Mouse (Mus musculus) thymus, postnatal 25 days (tissue): Measurements from ENCODE around the gene Tmem203.

Source experiments
- DNase-seq: peaks from one replicate; pipeline ENCODE4 v3.0.0; 2022

Gene Tmem203

DNA sequence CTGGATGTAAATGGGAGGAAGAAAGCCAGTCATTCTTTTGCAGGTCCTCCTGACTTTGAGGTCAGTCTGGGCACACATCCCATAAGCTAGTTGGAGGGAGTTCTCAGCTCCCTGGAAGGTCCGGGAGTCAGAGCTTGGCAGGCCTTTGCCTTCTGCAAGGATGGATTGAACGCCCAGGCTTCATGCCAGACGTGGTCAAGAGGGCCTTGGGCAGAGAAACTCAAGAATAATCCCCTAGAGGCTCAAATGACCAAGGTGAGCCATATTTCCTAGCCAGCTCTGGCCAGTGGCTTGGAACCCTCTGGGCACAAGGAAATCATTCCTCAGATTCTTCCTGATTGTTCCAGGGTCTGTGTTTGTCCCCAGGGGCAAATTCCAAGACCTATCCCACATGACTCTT lies 9.6 kb downstream of the Tmem203 start:
- DNase-seq = no peak

DNA sequence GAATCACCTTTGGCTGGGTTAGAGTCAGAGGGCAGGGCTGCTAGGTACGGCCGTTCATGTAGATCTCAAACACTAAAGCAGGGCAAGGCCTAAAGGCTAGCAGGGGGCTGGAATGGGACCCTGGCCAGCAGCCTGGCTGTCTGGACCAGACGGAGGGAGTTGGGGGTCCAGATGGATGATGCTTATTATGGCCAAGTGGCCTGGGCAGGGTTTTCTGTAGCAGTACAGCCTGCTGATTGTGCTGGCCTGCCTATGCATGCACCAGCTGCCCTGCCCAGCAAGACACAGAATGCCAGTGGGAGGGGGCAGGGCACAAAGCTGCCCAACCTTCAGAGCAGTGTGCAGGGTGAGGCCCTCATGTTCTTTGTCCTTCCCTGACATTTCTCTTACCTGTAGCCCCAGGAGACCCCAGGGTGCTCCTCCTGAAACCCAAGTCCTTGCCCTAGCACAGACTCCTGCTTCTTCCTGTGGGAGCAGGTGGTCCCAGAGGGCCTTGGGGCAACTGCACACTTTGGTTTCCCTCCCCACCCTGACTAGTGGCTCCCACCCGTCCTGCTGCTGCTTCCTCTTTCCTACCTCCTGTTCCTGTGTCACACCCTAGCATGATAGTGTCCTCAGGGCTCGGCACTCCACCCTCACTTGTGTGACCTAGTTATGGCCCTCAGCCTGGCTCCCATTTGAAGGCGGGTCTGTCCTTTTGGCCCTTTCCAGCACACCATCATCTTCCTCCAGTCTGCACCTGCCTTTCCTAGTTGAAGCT lies 10.8 kb downstream of the Tmem203 start:
- no peak for DNase-seq

DNA sequence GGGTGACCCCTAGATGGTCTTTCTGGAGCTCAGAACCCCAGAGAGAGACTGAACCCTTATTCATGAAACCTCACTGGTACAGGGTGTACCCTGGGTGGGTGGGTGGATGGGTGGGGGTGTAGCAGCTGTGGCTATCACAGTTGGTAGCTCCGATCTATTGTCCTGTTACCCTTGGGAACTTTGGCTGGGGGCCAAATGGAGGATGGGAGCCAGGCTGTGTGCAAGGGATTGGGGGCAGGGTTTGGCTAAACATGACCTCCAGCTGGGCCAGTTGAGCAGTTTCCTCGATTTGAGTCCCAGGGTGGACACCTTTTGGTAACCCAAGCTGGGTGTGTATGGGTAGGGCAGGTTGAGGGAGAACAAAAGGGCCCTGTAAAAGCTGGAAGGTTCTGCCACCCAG lies 11.5 kb downstream of the Tmem203 start:
- DNase-seq = no peak

DNA sequence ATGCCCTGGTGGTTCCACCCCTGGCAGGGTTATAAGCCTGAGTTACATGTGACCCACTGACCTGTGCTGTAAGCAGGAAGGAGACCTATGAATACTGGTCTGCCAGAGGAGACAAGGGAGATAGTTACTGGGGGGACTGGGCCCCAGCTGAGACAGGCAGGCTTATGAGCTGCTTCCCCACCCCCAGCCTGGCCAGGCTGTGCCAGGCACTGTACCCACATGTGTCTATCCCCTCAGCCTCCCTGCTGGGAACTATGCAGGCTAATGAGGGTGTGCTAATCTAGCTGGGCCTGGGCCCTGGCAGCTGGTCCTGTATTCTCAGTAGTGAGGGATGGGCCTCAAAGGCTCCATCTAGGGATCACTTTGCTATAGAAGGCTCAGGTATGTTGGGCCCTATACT lies 12.0 kb downstream of the Tmem203 start:
- no peak for DNase-seq

DNA sequence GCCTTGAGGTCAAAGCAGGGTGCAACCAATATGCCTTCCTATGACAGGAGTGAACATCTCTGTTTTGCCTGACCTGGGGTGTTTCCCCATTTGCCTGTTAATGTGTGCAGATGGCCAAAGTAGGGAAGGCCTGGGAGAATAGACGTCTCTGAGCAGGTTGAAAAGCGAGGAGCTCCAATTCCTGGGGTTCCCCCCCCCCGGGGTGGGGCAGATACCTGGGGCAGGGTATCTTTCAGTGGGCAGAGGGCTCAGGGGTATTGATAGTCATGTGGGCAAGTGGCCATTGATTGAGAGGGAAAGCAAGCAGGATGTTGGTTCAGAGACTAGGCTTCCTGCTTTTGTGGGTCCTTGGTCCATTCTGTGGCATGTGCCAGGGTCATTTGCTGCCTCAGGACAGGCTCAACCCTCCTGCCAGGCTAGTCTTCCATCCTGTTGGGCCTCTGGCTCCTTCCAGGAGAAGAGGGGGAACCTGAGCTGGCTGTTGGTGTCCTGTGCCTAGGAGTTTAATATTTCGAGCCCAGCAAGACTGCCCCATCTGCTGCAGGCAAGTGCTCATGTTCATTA lies 12.6 kb downstream of the Tmem203 start:
- no peak for DNase-seq

DNA sequence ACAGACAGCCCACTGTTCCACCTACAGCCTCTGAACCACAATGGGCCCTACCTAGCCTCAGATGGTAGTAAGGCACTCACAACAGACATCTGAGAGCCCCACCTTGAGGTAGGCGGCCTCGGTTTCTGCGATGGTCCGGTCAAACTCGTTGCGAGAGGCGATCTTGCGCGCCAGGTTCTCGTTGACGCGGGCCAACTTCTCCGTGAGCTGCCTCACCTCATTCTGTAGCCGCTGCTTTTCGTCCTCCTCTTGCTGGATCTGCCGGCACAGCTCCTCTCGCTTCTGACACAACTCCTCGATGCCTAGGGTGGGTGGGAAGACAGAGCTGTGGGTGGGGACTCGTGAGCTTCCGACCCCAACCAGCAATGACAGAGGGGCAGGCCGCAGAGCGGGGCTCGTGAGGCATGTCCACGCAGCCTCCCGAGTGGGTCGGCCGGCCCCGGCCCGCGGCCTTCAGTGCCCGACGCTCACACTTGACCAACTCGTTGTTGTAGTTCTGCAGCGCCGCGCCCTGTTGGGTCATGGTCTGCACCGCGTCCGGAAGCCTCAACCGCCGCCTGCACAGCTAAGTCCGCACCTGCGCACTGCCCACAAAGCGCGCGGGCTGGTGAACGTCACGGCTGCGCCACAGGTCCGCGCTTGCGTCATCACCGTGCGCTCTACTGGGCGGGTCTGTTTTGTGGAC lies 16.7 kb downstream of the Tmem203 start, which contains the start of the genes Ssna1 and Anapc2:
Gene Ssna1 (minus strand): TSS at position 612 of the 685 bp plus-strand sequence.
Gene Anapc2 (plus strand): TSS at position 652 of the 685 bp plus-strand sequence.
- DNase-seq = peak; percentile 97

DNA sequence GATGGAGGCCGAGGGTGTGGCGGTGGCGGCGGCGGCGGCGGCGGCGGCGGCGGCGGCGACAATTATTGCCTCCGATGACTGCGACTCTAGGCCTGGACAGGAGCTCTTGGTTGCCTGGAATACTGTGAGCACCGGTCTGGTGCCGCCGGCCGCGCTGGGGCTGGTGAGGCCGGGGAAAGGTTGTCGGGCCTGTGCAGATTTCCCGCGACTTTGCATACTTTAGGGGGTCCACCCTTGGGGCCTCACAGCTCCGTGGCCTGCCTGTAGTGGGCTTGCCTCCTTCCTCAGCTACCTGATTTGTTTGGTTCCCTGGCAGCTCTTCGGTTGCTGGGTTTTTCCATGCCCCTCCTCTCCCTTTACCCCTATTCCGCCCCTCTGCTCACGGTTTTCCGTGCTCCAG lies 17.3 kb downstream of the Tmem203 start:
- DNase-seq = no peak

DNA sequence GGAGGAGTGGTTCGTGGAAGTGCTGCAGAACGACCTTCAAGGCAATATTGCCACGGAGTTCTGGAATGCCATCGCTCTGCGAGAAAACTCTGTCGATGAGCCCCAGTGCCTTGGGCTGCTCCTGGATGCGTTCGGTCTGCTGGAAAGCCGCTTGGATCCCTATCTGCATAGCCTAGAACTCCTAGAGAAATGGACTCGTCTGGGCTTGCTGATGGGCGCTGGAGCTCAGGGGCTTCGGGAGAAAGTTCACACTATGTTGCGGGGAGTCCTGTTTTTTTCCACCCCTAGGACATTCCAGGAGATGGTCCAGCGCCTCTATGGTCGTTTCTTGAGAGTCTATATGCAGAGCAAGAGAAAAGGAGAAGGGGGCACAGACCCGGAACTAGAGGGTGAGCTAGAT lies 17.8 kb downstream of the Tmem203 start:
- no peak for DNase-seq

DNA sequence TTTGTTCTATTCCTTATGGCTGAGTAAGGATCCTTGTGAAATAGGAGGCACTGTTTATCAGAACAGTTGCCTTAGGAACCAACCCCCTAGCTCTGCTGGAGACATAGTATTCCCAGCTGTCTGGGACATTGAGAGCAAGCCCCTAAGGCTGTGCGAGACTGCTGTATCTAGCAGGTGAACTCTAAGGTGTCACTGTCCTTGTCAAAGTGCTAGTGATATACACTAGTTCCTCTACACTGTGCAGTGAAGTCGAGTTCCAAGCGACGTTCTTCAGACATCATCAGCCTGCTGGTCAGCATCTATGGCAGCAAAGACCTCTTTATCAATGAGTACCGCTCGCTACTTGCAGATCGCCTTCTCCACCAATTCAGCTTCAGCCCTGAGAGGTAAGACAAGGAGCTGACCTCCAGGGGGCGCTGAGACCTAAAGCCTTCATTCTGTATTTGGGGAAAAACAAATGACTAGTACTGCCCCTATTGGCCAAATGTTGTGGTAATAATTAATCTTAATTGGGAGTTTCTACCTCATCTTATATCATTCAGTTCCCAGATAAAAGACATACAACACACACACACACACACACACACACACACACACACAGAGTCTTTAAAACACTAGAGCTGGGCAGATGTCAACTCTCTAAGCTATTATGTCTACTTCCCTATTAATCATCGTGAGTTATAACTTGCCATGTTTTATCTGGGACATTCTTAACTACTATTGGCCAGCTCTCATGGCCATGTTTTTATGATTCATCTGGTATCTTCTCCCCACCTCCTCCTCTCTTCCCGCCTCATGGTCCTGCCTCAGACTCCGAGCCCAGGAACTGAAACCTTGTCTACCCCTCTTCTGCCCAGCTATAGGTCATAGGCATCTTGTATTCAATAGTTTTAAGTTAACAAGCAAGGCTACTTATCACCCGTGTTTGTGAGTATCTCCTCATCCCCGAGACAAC lies 24.0 kb downstream of the Tmem203 start:
- peak; percentile 68 for DNase-seq

DNA sequence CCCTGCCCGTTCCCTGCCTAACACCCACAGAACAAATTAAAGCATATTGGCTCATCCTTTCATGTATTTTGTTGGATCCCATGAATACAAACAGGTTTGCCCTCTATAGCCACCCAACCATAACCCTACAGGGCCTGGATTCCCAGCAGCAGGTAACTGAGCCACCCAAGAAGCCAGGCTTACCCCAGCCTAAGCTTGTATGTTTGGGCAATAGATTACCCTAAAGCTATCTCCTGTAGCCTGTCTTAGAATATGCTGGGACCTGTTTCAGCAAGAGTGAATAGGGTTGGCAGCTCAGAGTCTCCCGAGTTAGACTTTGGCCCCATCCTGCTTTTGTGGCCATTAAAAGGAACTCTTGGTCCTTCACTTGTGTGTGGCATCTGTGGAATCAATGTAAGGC lies 30.3 kb downstream of the Tmem203 start:
- DNase-seq = no peak

DNA sequence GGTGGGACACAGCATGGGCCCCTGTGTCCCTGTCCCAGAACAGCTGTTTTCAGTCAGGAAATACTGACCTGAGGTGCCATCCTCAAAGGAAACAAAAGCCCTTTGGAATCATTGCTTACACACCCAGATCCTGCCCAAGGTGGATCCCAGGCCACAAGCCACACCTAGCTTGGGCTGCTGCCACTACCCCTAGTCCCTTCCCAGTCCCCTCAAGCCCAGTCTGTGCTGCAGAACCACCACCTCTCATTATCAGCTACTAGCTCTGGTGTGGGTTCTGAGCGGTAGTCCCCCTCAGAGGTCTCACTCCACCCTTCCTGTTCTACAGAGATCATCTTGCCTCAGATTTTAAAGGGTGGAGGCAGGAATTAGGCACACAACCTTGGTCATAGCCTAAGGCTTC lies 31.1 kb downstream of the Tmem203 start:
- no peak for DNase-seq

DNA sequence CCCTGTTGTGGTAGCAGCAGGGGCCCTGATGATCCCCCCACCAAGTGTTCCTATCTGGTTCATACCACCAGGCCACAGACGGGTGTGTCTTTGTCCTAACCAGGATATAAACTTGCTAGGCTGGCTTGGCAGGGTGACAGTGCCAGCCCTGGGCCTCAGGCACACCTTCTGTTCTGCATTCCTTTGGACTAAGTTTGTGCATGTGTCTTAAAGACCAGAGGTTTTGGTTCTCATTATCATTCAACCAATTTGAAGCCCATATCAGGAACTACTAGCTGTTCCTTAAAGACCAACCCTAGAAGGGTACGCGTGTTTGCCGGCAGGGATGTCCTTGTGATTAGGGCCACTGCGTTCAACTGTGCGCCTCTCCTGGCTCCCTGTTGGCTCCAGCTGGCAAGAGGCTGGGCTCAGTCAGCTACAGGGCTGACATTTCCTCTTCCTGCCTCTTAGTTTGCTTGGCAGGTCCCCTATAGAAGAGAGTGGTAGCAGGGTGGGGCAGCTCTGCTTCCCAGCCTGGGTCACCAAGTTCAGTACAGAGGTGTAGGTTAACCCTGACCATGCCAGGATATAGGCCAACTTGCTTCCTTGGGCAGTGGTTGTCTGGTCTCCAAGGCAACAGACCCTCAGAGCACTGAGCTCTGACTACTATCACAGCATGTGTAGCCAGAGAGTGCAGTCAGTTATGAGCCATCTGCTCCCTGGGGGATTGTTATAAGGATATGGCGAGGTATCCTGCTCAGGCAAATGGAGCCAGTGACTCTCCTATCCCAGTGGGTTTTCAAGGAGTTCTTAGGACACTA lies 31.8 kb downstream of the Tmem203 start:
- DNase-seq = no peak

DNA sequence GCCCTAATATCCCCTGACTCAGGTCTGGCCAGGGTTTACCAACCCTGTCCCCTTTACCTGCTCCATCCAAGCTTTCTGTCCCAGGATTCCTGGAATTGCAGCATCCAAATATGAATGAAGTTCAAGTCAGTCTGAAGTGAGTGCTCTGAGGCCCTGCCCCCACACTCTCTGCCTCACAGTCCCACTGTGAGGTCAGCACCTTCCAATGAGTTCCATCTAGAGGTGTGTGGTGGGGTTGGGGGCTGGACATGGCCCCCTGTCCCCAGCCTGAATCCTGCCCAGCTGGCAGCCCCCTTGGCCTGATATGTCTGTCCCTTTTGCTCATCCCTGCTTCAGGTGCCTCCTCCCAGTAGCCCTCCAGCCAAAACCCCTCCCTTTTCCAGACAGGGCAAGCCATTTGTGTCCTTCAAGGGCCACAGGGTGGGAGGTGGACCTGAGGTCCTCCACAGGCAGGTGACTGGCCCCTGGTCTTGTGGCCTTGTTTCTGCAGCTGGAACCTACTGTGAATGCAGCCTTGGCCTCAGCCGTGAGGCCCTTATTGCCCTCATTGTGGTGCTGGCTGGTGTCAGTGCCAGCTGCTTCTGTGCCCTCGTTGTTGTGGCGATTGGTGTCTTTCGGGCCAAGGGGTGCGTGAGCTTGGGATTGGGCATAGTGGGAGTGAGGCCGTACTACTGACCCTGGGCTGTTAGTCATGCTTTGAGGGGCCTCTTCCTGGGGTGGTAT lies 32.8 kb downstream of the Tmem203 start, which contains the start of gene Tmem210:
Gene Tmem210 (plus strand): TSS at position 219 of the 723 bp plus-strand sequence.
- DNase-seq = no peak

DNA sequence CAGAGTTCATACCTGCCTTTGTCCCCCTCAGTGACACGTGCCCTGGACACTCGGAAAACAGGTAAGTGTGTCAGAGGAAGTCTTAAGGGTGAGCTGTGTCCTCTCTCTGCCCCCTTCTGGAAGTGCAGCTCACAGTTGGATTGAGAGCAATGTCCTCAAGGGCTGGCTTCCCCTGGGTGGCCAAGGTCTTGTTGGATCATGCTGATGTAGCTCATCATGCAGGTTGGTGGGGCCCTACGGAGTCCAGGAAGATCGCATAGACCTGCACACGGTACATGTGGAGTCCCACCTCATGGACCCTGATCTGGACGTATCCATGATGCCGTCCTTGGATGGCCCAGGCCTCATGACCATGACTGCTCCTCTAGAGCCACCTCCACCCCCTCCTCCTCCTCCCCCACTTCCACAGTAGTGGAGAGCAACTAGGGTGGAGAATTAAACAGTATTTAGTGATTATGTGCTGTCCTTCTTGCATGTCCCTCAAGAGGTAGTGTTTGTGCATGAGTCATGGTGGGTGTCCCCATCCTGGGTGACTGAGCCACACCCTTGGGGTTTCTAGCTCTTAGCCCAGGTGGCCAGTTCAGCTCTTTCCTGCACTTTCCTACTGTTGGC lies 33.6 kb downstream of the Tmem203 start:
- DNase-seq = no peak

DNA sequence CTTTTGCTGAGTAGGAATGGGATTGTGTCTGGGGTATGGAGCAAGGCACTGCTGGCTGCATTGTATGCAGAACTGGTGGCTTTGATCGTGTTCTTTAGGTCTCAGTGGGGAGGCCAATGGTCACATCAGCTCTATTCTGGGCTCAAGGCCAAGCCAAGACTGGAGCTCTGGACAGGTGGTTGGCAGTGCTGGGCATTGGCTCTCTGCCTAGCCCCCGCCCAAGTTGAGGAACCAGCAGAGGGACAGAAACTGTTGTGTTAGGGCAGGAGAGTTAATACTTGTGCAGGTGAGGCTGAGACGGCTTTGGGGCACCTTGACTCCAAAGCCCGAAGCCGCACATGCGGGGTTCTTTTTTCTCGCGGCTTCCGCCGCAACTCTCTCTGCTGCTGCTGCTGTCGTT lies 34.4 kb downstream of the Tmem203 start, which contains the start of gene Lrrc26:
Gene Lrrc26 (plus strand): TSS at position 265 of the 400 bp plus-strand sequence.
- no peak for DNase-seq

DNA sequence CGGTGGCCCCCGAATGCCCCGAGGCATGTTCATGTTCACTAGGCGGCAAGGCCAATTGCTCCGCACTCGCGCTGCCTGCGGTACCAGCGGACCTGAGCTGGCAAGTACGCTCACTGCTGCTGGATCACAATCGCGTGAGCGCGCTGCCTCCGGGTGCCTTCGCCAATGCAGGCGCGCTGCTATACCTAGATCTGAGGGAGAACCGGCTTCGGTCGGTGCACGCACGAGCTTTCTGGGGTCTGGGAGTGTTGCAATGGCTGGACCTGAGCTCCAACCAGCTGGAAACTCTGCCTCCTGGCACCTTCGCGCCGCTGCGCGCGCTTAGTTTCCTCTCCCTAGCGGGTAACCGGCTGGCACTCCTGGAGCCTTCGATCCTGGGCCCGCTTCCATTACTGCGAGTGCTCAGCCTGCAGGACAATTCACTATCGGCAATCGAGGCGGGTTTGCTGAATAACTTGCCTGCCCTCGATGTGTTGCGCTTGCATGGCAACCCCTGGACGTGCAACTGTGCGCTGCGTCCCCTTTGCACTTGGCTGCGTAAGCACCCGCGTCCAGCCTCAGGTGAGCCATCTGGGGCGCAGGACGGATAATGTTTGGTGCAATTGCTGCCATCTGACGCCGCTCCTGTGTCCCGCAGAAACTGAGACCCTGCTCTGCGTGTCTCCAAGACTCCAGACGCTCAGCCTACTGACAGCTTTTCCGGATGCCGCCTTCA lies 35.0 kb downstream of the Tmem203 start:
- no peak for DNase-seq

DNA sequence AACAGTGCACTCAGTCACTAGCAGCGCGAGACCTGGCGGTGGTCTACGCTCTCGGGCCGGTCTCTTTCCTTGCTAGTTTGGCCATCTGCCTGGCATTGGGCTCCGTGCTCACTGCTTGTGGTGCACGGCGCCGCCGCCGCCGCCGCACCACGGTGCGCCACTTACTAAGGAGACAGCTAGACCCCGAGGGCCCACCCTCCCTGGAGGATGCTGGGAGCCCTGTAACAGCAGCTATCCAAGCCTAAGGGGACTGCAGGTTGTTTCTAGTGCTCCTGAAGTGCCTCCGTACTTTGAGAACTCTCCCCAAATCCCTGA lies 35.5 kb downstream of the Tmem203 start:
- DNase-seq = no peak

DNA sequence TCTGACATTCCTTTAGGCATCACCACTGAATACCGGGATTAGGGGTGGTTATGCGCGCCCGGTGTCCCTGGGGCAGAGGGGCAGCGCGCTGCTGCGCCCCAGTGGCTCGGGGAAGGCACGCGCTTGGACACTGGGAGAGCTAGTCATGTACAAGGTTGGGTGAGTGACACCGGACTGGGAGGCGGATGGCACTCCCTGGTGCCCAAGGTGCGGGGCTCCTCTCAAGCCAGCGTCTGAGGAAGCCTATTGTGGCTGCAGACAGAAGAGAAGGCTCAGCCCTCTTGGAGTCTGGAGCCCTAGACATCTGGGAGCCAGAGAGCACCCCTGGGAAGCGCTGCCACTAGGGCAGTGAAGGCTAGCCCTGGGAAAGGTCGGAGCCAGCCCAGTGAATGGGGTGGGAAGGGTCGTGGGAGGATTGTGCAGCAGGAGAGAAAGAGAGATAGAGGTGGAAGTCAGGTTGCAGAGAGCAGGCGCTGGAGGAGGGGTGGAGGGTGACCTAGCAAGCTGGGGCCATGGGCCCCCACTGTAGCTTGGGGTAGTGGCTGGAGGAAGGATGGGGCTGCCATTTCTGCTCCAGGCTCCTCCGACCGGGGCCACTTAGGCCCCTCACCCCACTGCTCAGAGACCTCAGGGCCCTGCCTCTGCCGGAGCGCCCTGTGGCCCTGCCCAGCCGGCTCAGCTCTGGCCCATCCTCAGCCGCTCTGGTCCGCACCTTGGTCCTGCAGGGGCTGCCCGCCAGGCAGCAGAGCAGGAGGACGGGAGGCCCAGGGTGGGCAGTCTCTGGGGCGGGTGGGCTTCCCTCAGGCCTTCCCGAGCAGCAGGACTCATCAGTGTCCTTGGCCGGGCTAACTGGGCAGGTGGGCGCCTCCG lies 36.2 kb downstream of the Tmem203 start:
- no peak for DNase-seq

DNA sequence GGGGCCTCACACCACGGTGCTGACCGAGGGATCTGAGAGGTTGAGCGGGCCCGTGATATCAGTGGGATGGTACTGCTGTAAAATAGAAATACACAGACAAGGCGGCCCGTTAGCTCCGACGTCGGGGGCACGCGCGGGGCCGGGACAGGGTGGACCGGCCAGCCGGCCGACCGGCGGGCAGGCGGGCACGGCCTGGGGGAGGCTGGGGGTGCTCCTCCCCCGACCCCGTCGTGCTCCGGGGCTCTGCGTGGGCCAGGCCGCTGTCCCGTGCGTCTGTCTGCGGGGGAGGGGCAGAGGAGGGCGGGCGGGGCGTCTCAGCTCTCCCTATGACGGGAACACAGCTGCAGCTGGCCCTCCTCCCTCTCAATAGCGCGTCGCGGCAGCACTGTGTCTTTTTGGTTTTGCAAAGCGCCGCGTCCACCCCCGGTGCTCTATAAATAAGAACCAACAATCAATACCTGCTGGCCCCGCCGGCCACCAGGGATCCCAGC lies 36.9 kb downstream of the Tmem203 start:
- DNase-seq = no peak
